9 mouse cellular contexts compared by ENCODE assay signal in genomic region chr1:39869721-39870201, GRCm38 (mm10). TPM values are rescaled to one million over a fixed set of nuclear protein-coding genes. Genes with fewer than 3 reads are reported as not detected.
DNase-seq lines count a peak whose midpoint lies in the region; ATAC-seq lines count a peak whose summit lies in the region.
"Had no signal": no experiment of that assay in that cellular context is flagged by ENCODE, and none has a peak within 500 bp of the region (broad histone marks: within the 10 kb centered on the region; RNA-seq: fewer than 3 reads in every experiment).

No protein-coding gene starts in this region.

- H3K27ac ChIP-seq in hindbrain, embryonic 16.5 days (ENCODE audit: low read depth, low read length) = no peak overlapping the region
- H3K27ac ChIP-seq in hindbrain, embryonic 10.5 days = no peak overlapping the region
- peak overlapping the region; percentile 88 for H3K27ac ChIP-seq in heart, embryonic 16.5 days (ENCODE audit: low read length)
- H3K27ac ChIP-seq: lung, embryonic 15.5 days had no signal

- peak; percentile 58; the same call in 1 of the 2 replicates for ATAC-seq in hindbrain, embryonic 16.5 days
- no peak for ATAC-seq in heart, embryonic 16.5 days (replicated peaks; ENCODE audit: extremely low read depth, insufficient read depth, low FRiP score)
- ATAC-seq in inflammation-experienced regulatory T-cells, adult 6 months = no peak

- H3K9me3 ChIP-seq in hindbrain, embryonic 16.5 days (ENCODE audit: control insufficient read depth, low read length) = no peaks in the 10 kb centered on the region
- H3K9me3 ChIP-seq in hindbrain, embryonic 10.5 days = no peaks in the 10 kb centered on the region
- H3K9me3 ChIP-seq in heart, embryonic 16.5 days (replicated peaks; ENCODE audit: control insufficient read depth, low read length) = no peaks in the 10 kb centered on the region
- H3K9me3 ChIP-seq: lung, embryonic 15.5 days had no signal

- H3K36me3 ChIP-seq in hindbrain, embryonic 16.5 days (ENCODE audit: control insufficient read depth, insufficient read depth, low read length) = no peaks in the 10 kb centered on the region
- H3K36me3 ChIP-seq in hindbrain, embryonic 10.5 days = no peaks in the 10 kb centered on the region
- no peaks in the 10 kb centered on the region for H3K36me3 ChIP-seq in heart, embryonic 16.5 days (ENCODE audit: control insufficient read depth, insufficient read depth)
- H3K36me3 ChIP-seq: lung, embryonic 15.5 days had no signal

- no peaks in the 10 kb centered on the region for H3K27me3 ChIP-seq in hindbrain, embryonic 16.5 days (replicated peaks; ENCODE audit: control insufficient read depth, insufficient read depth, low read length)
- H3K27me3 ChIP-seq in hindbrain, embryonic 10.5 days (ENCODE audit: insufficient read depth, poor library complexity, severe bottlenecking) = no peaks in the 10 kb centered on the region
- H3K27me3 ChIP-seq in heart, embryonic 16.5 days (ENCODE audit: control insufficient read depth, insufficient read depth, low read length) = no peaks in the 10 kb centered on the region
- H3K27me3 ChIP-seq: lung, embryonic 15.5 days had no signal

- no peak for DNase-seq in hindbrain, embryonic 10.5 days (ENCODE audit: low spot score)
- DNase-seq in MN1 (ENCODE audit: low spot score) = peak; percentile 80
- DNase-seq in cerebellum, adult 9-11 months = peak; percentile 65
- no peak for DNase-seq in layer of hippocampus, adult 8-10 months (ENCODE audit: low spot score in 2 of 2)
- no peak for DNase-seq in c-Kit-positive CD71-positive TER-119-positive erythroid progenitor cells, embryonic 14.5 days (ENCODE audit: low spot score)

- H3K4me3 ChIP-seq in hindbrain, embryonic 16.5 days (ENCODE audit: low read length) = no peak overlapping the region
- no peak overlapping the region for H3K4me3 ChIP-seq in hindbrain, embryonic 10.5 days
- no peak overlapping the region for H3K4me3 ChIP-seq in heart, embryonic 16.5 days (ENCODE audit: low read length)
- H3K4me3 ChIP-seq: lung, embryonic 15.5 days had no signal

- H3K4me1 ChIP-seq in hindbrain, embryonic 16.5 days (ENCODE audit: control insufficient read depth, insufficient read depth, low read depth, low read length) = peaks cover 7% of the 10 kb centered on the region
- H3K4me1 ChIP-seq in hindbrain, embryonic 10.5 days (replicated peaks) = peaks cover 40% of the 10 kb centered on the region
- peaks cover 35% of the 10 kb centered on the region for H3K4me1 ChIP-seq in heart, embryonic 16.5 days (ENCODE audit: control insufficient read depth, insufficient read depth, low read length)

- peak overlapping the region; percentile 24; the same call in 1 of the 2 replicates for H3K4me2 ChIP-seq in hindbrain, embryonic 16.5 days (ENCODE audit: low read length)
- no peak overlapping the region for H3K4me2 ChIP-seq in heart, embryonic 16.5 days (ENCODE audit: low read depth, low read length)
- H3K4me2 ChIP-seq: lung, embryonic 15.5 days had no signal

- H3K9ac ChIP-seq in hindbrain, embryonic 16.5 days (ENCODE audit: low read depth, low read length) = no peak overlapping the region
- H3K9ac ChIP-seq in heart, embryonic 16.5 days (ENCODE audit: low read length) = no peak overlapping the region
- H3K9ac ChIP-seq: lung, embryonic 15.5 days had no signal

- 37% methylated on average over 12 of the region's 12 CpGs for WGBS in hindbrain, embryonic 16.5 days
- WGBS in hindbrain, embryonic 10.5 days = 68% methylated on average over 12 of the region's 12 CpGs
- 56% methylated on average over 12 of the region's 12 CpGs for WGBS in heart, embryonic 16.5 days

RNA-seq across cellular contexts. Expression of gene Map4k4, which starts 31.0 kb away (rescaled TPM):
- 21.7 and 22.1 TPM in 2 replicates for polyA plus RNA-seq in hindbrain, embryonic 16.5 days (2015; fragmentation: Nextera tagmentation; extraction: Ambion mirVana)
- polyA plus RNA-seq in hindbrain, embryonic 10.5 days (2016; fragmentation: Nextera tagmentation; extraction: Ambion mirVana) = 38.5 and 40.1 TPM in 2 replicates
- 14.7 and 23.8 TPM in 2 replicates for polyA plus RNA-seq in heart, embryonic 16.5 days (2015; fragmentation: Nextera tagmentation; extraction: Ambion mirVana)
- polyA plus RNA-seq in inflammation-experienced regulatory T-cells, adult 6 months (2017; shearing (Covaris generic)) = 10 to 100 TPM; 16.0 to 44.7 (median 36.6) TPM
- 100 to 1,000 TPM; 127 to 159 (median 152) TPM for total RNA-seq in layer of hippocampus, adult 8-10 months (2022)

Comparison
In these comparisons a context has a peak if more than half of its experiments do, and no peak if none do; other contexts are left out.
1. DNase-seq: peak in MN1 (single experiment) and cerebellum, adult 9-11 months (single experiment); none in hindbrain, embryonic 10.5 days (single experiment), layer of hippocampus, adult 8-10 months (0 of 2) and c-Kit-positive CD71-positive TER-119-positive erythroid progenitor cells, embryonic 14.5 days (single experiment).